Mouse (Mus musculus): ENCODE data around the gene Stim1.

DNA sequence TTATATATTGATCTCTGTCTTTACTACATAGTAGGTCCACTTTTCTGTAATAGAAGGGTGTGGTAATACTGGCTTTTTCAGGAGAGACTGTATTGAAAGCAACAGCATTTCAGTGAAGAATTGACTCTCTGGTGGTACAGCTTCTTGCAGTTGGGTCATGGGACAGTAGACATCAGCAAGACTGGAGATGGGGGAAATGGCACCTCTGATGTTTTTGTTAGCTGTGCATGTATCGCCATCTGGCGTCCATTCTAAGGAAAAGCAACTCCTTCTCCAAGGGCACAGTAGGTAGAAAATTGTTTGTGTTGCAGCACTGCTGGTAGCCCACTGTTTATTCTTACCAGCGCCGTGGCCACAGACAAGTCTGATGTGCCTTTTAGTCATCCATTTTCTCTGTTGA, 149.8 kb downstream of the Stim1 start:
- TF ChIP-seq CTCF (IDR thresholded peaks at IDR 0.05; ENCODE audit: insufficient read depth, low read depth, low read length) (no peak), POLR2A (IDR thresholded peaks at IDR 0.05; ENCODE audit: insufficient read depth, low read depth, low read length) (no peak)

Measured in olfactory bulb, adult 2 months (tissue).